Mouse (Mus musculus) megakaryocyte, adult 5-6 weeks (primary cell): ENCODE measurements around the gene Gbp6. TPM values are rescaled to one million over a fixed set of nuclear protein-coding genes. Genes with fewer than 3 reads are reported as not detected.

ENCODE experiments used
- total RNA-seq, 2 experiments: library from RNA; stranded (forward) in 1 of 2; stranded (reverse) in 1 of 2; fragments of 153-499, 151-499 nt in 1 of 2; fragments of 221-1000, 200-1000 nt in 1 of 2; gene quantifications; 2 replicates each; pipeline versions ENCODE4 v1.2.3 to v1.2.4; 2015 to 2017

Gene Gbp6
- total RNA-seq, 2 experiments from 2014 or later: 1.1 to 2.6 TPM

Other genes starting within 250 kb of the Gbp6 start
- gene Gbp9, start 154.2 kb downstream of the Gbp6 start, total RNA-seq (2015): 5.6 and 6.3 TPM in 2 replicates
- 7.3 and 9.0 TPM in 2 replicates for gene Gbp9, start 154.2 kb downstream of the Gbp6 start, total RNA-seq (2017)
- gene Gbp8, start 154.2 kb downstream of the Gbp6 start, total RNA-seq (2015): 1.3 and 2.1 TPM in 2 replicates
- 0.37 and 1.1 TPM in 2 replicates for gene Gbp8, start 154.2 kb downstream of the Gbp6 start, total RNA-seq (2017)
- 2.2 TPM in 2 replicates for gene Gbp4, start 154.1 kb downstream of the Gbp6 start, total RNA-seq (2015)
- gene Gbp4, start 154.1 kb downstream of the Gbp6 start, total RNA-seq (2017): 1.9 and 3.0 TPM in 2 replicates
- not detected in 2 replicates for gene Gbp10, start 54.2 kb downstream of the Gbp6 start, total RNA-seq (2015)
- gene Gbp10, start 54.2 kb downstream of the Gbp6 start, total RNA-seq (2017): not detected in 2 replicates
- not detected in 2 replicates for gene Gm43302, start within 50 bp of the Gbp6 start, total RNA-seq (2015)
- gene Gm43302, start within 50 bp of the Gbp6 start, total RNA-seq (2017): not detected in 2 replicates
- 19.9 and 23.7 TPM in 2 replicates for gene Lrrc8b, start 122.1 kb upstream of the Gbp6 start, total RNA-seq (2015)
- 8.1 and 9.6 TPM in 2 replicates for gene Lrrc8b, start 122.1 kb upstream of the Gbp6 start, total RNA-seq (2017)
- 51.2 and 57.7 TPM in 2 replicates for gene Lrrc8c, start 225.7 kb upstream of the Gbp6 start, total RNA-seq (2015)
- gene Lrrc8c, start 225.7 kb upstream of the Gbp6 start, total RNA-seq (2017): 9.7 and 12.2 TPM in 2 replicates